Mouse (Mus musculus) liver, adult (tissue): ENCODE measurements around the gene Prrc2b.
A peak's percentile ranks its signal among the peaks of the same experiment; 100 is the strongest.

Source experiments
- GATA4 ChIP-seq: IDR thresholded peaks from 2 replicates; pipeline ENCODE4 v1.6.1; 2014; ENCODE audit warnings: mild to moderate bottlenecking, low read length; ENCODE audit not compliant: insufficient replicate concordance

Prrc2b gene

GRCm38 (mm10) chr2:32129383-32130074, 21.4 kb upstream of the Prrc2b start:
- TF ChIP-seq GATA4, result no peak

GRCm38 (mm10) chr2:32130435-32130834, 20.4 kb upstream of the Prrc2b start:
- TF ChIP-seq GATA4, result no peak

GRCm38 (mm10) chr2:32131205-32131834, 19.6 kb upstream of the Prrc2b start:
- TF ChIP-seq GATA4, result no peak

- TF ChIP-seq GATA4, result no peak
Observed at GRCm38 (mm10) chr2:32131866-32132566, 18.9 kb upstream of the Prrc2b start.

GRCm38 (mm10) chr2:32132567-32132992, 18.3 kb upstream of the Prrc2b start:
- no peak for TF ChIP-seq GATA4

GRCm38 (mm10) chr2:32134039-32134438, 16.8 kb upstream of the Prrc2b start:
- no peak for TF ChIP-seq GATA4

GRCm38 (mm10) chr2:32137667-32138266, 13.1 kb upstream of the Prrc2b start:
- peak; percentile 91; the same call in 1 of the 2 replicates for TF ChIP-seq GATA4

GRCm38 (mm10) chr2:32139377-32139776, 11.5 kb upstream of the Prrc2b start:
- TF ChIP-seq GATA4, result no peak

GRCm38 (mm10) chr2:32140498-32140934, 10.4 kb upstream of the Prrc2b start:
- TF ChIP-seq GATA4, result peak; percentile 8; the same call in 1 of the 2 replicates

GRCm38 (mm10) chr2:32141602-32142001, 9.3 kb upstream of the Prrc2b start:
- no peak for TF ChIP-seq GATA4

- TF ChIP-seq GATA4, result no peak
Observed at GRCm38 (mm10) chr2:32142368-32142767, 8.5 kb upstream of the Prrc2b start.

GRCm38 (mm10) chr2:32144633-32145032, 6.2 kb upstream of the Prrc2b start:
- no peak for TF ChIP-seq GATA4

GRCm38 (mm10) chr2:32146617-32147162, 4.2 kb upstream of the Prrc2b start:
- TF ChIP-seq GATA4, result no peak

GRCm38 (mm10) chr2:32150135-32150534, 747 bp upstream of the Prrc2b start:
- no peak for TF ChIP-seq GATA4

GRCm38 (mm10) chr2:32150562-32150923, 339 bp upstream of the Prrc2b start:
- no peak for TF ChIP-seq GATA4
